Mouse (Mus musculus) urinary bladder, postnatal 25 days (tissue): ENCODE measurements around the gene Xcr1.

Source experiments
- DNase-seq: peaks from one replicate; pipeline ENCODE4 v3.0.0; 2022; ENCODE audit warnings: low spot score

The Xcr1 gene

GRCm38 (mm10) chr9:123861929-123862328 is at the start of gene Xcr1:
Xcr1 (minus strand) TSS chr9:123862029.
- DNase-seq, result no peak

GRCm38 (mm10) chr9:123872049-123872448 is 10.2 kb upstream of the Xcr1 start:
- no peak for DNase-seq

GRCm38 (mm10) chr9:123869167-123869784 is 7.4 kb upstream of the Xcr1 start:
- no peak for DNase-seq

GRCm38 (mm10) chr9:123863641-123864040 is 1.8 kb upstream of the Xcr1 start:
- DNase-seq, result no peak

DNA sequence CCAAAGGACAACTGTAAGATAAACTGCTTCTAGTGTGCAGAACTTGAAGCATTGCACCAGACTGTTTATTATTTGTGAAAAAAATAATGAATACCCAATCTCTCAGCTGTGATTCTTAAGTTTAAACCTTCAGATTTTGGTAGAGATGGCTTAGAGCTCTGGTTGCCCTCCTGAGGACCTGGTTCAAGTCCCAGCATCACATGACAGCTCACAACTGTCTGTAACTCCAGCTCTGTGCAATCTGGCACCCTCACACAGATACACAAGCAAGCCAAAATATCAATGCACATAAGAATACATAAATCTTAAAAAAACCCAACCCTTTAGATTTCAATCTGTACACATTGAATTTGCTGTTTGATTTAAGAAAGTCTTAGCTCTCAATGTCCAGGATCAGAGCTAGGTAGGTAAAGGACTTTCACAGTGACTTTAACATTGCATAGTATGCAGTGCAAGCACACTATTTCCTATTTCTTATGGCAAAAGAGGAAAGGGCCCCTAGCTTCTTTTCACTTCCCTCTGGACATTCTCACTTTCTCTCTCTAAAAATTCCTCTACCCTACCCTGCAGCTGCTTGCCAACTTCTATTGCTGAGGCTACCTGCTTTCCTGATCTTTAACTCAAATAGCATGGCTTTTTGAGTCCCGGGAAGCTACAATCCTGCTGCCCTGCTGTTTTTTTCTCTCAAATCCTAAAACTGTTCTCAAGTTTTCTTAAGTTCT is 1.2 kb upstream of the Xcr1 start:
- DNase-seq, result no peak

DNA sequence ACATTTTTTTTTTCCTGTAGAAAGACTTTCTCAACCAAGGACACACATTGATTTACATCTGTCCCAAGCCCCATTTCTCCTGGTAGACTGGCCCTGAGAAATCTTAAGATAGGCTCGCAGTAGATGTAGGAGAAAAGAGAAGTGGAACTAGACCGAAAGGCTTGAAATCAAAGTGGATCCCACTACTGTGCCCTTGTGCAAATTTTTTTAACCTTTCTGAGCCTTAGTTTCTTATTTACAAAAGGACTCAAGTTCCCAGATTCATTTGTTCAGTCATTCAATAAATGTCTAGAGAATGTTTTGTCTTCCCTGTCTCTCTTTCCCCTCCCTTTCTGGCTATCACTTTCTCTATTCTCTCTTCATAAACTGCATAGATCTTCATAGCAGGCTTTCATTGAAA is 5.0 kb downstream of the Xcr1 start:
- no peak for DNase-seq

GRCm38 (mm10) chr9:123852449-123853390 is 9.1 kb downstream of the Xcr1 start:
- no peak for DNase-seq

DNA sequence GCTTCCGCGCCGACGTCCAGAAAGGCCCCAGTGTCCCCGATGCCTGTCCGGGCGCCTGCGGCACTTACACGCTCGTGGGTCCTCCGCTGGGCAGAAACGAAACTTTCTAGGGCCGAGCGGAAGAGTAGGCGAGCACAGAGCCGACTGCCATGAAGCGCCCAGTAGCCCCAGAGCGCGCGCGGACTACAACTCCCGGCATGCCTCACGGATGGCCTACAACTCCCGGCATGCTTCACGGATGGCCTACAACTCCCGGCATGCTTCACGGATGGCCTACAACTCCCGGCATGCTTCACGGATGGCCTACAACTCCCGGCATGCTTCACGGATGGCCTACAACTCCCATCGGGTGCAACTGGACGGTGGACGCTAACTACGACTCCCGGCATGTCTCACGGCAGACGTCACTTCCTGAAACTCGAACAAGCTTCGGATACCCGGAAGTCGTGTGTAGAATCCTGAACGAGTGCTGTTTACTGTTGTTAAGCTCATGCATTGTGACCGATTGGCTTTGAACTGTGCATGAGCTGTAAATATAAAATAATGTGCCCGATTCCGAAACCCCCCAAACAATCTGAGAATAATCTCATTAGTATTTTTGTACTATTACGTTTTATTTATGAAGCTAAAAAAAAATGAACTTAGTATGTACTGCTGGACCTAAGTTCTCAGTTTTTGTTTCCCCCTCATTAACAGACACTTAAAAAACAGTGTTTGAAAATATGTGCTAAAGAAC is 9.9 kb downstream of the Xcr1 start, which contains the start of gene Fyco1:
Fyco1 (minus strand) TSS at position 187 of the 736 bp plus-strand sequence.
- peak; percentile 81 for DNase-seq

- peak; percentile 39 for DNase-seq
These were observed 10.6 kb downstream of the Xcr1 start for GRCm38 (mm10) chr9:123851062-123851712.

DNA sequence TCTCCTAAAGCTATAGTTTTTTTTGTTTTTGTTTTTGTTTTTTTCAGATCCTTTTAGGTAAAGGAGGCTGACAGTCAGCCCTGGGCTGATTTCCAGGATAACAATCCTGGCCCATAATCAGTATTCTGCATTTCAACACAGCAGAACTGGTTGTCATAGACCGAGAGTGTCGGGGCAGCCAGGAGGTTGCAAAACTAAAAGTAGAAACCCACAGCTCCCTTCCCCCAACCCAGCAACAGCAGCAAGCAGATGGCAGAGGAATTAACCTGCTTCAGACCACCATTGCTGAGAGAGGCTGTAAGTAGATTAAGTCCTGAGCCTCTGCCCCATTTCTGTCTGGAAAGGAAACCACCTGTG is 11.1 kb downstream of the Xcr1 start:
- DNase-seq, result no peak

DNA sequence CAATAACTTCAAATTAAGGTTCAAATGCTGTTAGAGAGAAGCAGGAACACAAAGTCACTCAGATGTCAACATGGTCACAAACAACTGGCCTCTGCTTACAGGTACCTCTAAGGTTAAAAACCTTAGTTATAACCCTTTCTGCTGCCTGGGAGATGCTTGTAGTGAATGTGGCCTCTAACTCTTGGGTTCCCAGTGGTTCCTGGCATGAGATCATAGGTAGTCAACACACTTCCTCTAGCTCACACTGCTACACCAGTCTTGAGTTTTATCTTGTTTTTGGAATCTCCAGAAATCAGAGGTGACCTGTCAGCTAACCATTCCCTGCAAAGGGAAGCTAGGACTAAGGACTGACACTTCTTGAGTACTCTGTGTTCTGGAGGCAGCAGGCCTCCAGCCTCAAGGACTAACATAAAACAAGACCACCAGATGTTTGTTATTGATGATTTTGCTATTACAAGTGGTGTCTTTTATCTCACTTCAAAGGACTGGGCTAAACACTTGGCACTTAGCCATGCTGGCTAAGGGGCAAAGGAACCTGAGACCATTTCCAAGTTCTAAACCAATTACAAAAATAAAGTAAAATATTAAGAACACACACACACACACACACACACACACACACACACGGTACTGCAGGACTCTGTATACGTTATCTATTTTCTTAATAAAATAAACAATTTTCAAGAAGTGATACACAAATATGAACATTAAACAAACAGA is 11.7 kb downstream of the Xcr1 start:
- DNase-seq, result no peak

DNA sequence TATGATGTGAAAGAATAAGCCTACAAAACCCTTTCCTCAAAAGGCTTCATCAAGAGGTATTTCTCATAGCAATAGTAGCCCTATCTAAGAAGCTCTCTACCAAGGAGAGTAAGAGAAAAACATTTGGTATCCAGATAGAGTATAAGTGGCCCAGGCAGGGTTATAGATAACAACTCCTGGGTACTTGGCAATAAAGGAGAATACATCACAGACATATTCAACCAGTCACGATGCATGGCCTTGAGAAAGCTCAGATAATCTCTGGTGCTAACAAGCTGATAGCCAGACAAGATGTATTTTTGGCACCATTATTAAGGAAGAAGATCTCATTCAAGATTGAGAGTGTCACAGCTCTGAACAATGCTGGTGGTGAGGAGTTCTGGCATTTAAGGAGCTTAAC is 15.3 kb downstream of the Xcr1 start:
- DNase-seq, result no peak

DNA sequence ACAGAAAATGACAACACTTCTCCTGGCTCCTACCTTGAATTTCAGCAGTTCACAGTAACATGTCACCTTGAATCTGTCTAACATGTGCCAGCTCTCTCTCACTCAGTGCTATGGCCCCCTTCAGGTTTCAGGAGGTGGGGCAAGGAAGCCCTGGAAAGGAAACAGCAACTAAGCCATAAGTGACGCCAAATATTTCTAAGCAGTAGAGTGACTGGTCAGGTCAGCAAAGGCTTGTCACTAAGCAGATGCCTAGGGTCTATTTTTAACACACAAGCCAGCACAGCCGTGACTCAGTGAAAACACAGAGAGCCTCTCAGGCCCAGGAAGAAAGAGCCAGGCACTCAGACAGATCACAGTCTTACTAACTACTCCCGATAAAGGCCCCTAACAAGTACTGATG is 16.7 kb downstream of the Xcr1 start:
- DNase-seq, result no peak

GRCm38 (mm10) chr9:123844468-123844867 is 17.4 kb downstream of the Xcr1 start:
- no peak for DNase-seq

GRCm38 (mm10) chr9:123840243-123840642 is 21.6 kb downstream of the Xcr1 start:
- DNase-seq, result no peak

GRCm38 (mm10) chr9:123835851-123836250 is 26.0 kb downstream of the Xcr1 start:
- DNase-seq, result no peak

DNA sequence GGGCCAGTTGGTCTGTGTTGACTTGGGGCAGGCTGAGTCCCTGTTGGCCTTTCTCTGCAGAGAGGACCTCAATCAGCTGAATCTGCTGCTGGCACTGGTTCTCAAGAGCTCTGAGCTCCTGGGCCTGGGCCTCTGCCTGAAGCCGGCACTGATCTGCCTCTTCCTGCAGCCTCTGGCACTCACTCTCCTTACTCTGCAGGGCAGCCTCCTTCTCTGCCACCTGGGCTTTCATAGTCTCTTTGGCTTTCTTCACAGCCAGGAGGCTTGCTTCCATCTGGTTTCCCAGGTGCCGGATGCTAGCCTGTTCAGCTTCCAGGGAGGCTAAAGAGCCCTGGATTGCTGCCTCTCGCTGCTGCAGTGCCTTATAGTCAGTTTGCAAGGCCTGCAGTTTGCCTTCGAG is 32.9 kb downstream of the Xcr1 start:
- DNase-seq, result no peak

DNA sequence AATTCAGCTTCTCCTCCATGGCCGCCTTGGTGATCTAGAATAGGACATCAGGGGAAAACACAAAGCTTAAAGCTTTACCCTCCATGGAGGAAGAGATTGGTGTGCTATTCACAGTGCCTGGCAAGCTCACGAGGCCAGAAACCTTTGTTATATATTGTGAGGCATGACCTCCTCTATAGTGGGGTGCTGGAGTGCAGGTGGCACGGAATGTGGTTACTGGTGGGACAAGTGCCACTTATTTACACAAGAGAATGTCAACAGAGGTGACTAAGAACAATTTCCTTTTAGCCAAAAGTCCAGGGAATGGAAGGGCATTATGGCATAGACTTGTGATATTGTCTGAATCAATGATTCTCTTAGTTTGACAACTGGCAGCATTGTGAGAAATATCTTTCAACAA is 35.2 kb downstream of the Xcr1 start:
- DNase-seq, result no peak

- no peak for DNase-seq
These were observed 43.2 kb downstream of the Xcr1 start for GRCm38 (mm10) chr9:123818601-123819000.

DNA sequence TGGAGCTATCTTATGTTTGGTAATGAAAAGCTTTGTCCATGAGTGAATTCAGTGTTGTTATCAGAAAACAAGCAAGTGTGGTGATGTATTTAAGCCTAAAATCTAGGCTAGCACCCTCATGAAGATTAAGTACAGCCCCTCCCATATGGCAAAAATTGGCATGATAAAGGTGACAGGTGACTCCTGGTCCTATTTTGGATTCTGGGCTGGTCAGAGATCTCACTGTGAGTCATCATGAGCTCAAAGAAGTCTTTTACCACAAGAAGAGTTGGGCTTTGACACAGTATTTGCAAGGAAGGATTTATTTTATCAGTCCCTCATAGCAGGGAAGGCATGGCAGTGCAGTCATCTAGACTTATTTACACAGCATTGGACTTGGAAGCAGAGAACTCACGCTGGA is 45.8 kb downstream of the Xcr1 start:
- no peak for DNase-seq

DNA sequence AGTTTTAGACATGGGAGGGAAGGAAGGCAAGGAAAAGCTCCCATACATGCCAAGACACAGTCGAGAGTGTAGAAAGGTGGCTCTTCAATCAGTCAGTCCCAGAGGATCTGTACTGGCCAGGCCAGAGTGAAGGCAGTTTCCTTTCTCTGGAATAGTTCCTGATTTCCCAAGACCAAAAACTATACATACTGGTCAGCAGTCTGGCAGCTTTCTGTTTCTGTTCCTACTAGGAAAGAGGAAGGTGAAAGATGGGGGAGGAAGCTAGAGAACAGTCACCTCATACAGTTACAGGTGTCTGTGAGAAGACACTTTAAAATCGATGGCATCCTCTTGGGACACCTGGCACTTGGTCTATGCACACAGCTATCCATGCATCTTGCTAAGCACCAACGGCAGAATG is 46.4 kb downstream of the Xcr1 start:
- no peak for DNase-seq
